Mouse (Mus musculus) T-helper 17 cell (primary cell): Measurements from ENCODE around the gene Eva1a.

ENCODE experiments used
- in situ Hi-C, 2 experiments: fragments of 300-600 bp; cut with MboI, MseI; formaldehyde crosslinking; loops; 1 replicate in 1 of 2; 2 replicates in 1 of 2; pipeline ENCODE4 v1.15.1; 2025; ENCODE audit warnings: high pct_unique_total_duplicates in 2 of 2

The Eva1a gene

DNA sequence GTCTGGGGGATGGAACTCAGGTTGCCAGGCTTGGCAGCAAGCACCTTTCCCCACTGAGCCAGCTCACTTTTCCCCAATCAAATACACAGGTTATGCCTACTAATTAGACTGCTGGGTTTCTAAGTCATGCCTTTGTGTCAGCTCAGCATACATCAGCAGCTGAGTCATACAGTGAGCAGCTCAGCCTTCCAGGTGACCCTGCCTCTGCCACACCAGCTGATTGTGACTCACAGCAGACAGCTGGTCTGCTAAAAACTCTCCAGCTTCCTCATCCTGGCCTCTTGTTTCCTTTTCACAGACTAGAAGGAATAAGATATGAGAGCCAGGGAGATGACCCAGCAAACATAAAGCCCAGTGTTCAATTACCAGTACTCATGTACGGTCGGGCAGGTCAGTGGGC lies 84.3 kb downstream of the Eva1a start:
- in situ Hi-C loops: no loop called here

DNA sequence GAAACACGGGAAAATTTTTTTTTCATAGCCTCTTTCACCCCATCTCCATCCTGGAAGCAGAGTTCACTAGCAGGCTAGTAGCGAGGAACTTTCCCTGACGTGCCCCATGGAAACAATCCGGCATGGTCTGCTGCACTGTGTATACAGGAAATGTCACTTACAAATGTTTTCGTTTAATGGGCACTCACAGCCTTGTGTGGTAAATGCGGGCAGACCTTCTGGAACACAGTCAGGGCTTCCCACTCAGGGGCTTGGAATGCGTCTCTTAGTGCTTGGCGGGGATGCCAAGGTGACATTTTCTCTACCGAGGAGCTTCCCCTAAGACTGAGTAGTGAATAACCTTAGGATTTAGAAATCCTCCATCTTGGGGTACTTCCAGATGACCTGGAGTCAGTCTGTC lies 87.0 kb downstream of the Eva1a start:
- in situ Hi-C loops: no loop called here

DNA sequence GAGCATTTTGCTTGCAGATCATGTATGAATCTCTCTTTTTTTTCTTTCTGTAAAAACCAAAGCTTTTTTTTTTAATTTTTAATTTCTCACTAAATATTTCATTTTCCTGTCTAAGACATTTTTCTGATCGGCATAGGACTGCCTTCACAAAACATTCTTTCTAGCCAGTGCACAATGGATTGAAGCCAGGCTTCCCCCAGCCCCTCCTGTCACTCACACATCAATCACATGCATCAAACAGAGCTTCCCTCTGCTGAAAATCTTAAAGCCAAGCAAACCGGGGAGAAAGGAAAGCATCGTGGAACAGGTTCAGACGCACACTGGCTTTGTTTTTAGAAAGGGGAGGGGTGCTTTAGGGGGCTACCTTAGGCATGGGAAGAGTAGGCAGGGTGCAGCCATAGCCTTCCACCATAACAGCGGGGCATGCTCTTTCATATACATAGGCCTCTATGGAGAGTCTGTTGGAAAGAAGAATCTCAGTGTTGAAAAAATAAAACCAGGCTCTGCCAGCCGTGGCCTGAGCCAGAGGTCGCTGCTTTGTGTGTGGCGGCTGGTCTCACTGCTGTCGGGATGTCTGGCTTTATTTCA lies 88.9 kb downstream of the Eva1a start:
- in situ Hi-C loops: no loop called here

DNA sequence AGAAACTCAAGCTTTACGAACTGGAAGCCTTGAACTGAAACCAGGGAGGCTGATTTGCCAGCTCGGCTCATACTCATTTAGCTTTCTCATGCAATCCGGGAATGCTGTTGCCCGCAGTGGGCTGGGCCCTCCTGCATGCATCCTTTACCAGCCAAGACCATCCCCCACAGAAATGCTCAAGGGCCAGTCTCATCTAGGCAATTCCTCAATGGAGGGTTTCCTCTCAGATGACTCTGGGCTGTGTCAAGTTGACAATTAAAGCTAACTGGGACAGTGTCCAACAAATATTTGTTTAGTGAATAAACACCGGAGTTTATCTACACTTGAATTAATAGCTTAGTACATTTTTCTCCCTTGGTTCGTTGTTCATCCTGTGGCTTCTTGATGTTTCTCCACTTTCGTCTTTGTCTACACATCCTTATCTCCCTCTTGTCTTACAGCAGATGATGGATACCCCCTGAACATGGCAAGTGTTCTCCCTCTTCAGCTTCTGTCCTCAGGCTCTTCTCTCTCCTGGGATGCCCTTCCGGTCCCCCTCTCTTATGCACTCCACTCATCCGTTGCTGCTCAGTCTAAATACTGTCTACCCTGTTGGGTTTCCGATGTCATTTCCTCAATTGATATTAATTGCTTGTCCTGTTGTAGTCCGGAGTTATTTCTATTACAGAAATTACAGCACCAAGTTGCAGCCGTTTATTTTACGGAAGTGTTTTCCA lies 92.2 kb downstream of the Eva1a start:
- in situ Hi-C loops: no loop called here

DNA sequence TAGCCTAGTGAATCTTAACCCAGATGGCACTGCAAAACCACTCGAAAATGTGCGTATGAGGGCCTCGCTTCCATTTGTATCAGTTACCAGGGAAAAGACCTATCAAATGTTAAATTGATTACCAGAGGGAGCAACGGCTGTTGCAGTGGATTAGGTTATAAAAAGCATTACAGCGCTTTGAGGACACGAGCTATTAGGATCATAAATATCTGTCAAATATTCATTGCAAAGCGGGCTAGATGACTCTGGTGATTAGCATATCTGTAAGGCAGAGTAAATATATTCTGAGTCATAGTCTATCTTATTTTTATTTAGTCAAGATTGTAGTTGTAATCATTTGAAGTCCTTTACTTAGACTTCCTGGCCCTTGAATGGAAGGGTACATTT lies 92.7 kb downstream of the Eva1a start:
- in situ Hi-C loops: no loop called here

DNA sequence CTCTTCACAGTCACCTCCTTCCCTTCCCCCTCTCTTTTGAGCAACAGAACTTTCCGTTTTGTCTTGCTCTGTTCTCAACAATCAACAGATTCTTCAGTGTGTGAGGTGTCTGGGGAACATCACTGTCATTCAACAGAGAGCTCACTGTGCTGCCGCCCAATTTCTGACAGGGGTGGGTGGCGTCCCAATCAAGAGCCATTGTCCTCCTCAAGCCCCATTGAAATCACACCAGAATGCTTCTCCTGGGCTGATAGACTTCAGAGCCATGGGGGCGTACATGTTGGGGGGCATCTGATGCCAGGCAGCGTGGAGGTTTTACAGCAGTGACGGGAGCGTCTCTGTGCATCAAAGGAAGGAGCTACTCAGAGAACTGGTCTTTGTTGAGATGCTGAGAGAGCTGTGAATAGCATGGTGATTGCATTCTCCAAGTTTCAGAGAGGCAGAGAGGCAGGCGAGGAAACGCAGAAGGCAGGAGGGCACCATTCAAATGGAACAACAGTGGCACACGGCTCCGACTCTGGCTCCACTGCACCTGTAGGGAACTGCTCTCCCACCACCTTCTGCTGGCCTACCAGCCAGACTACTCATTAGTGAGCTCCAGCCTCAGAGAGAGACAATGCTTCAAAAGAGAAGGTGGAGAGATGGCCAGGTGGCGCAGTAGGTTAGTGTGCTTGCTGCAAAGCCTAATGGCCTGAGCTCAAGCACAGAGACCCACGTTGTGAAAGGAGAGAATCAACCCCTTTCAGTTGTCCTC lies 95.3 kb downstream of the Eva1a start:
- in situ Hi-C loops: no loop called here
